Mouse (Mus musculus) gastrocnemius, adult 18-20 months (tissue): Measurements from ENCODE around the gene Cct8l1. TPM values are rescaled to one million over a fixed set of nuclear protein-coding genes. Genes with fewer than 3 reads are reported as not detected.
A peak's percentile ranks its signal among the peaks of the same experiment; 100 is the strongest.

Source experiments
- DNase-seq: peaks from one replicate; pipeline ENCODE4 v3.0.0; 2021; ENCODE audit warnings: low spot score
- total RNA-seq, 2 experiments: library from RNA; stranded (reverse); gene quantifications; 2 replicates each; pipeline ENCODE4 v1.2.3; 2021

Gene Cct8l1
- total RNA-seq, 2 experiments from 2014 or later, result 0.16 TPM; not detected in 1

GRCm38 (mm10) chr5:25529529-25530421 lies 13.9 kb downstream of the Cct8l1 start:
- DNase-seq, result peak; percentile 100

- no peak for DNase-seq
Observed at GRCm38 (mm10) chr5:25530629-25531028, 14.8 kb downstream of the Cct8l1 start.

DNA sequence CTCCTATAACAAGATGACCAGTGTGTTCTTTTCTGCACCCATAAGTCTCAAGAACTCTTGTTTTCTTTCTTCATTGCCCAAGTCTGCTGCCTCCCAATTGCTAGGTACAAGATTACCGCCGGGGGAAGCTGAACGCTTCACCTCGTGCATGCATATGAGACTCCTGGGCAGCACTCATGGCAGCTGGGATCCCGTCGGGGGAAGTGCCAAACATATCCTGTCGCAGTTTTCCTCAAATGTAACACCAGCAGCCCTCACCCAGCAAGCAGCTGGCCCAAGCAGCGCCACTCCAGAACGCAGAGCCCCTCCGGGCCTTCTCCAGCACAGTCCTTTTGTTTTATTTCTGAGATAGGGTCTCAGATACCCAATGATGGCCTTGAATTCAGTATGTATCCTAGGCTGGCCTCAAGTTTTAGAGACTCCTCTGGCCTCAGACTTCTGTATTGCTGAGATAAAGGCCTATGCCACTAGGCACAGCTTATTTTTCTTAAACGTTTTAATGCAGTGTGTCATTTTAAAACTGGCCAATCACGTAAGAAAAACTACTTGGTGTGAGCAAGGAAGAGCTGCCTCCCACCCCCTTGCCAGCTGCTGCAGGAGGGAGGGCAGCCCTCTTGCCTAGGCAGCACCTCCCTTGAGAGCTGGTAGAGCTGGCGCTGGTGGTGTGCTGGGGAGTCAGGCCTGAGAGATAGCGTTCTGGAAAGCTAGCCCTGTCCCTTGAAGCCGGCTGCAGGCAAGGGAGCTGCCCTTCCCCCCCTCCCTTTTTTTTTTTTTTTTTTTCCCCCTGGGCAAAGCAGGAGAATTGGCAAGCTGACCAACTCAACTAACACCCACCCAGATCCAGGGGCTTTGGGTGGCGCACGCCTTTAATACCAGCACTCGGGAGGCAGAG lies 16.6 kb downstream of the Cct8l1 start:
- DNase-seq, result no peak

DNA sequence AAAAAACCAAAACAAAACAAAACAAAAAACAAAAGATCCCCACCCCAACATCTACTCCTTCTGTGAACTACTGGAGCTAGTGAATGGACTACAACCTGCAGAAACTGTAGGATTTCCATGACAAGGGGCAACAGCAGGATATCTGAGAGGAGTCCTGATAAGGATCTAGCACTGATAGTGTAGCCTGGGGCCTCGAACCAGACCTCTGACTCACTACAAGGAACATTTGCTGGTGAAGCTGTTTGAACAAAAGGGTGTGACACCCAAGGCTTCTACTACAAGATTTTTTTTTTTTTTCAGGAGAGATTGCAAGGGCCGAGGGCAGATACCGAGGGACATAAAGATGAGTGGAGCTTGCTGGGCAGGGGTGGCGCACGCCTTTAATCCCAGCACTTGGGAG lies 17.4 kb downstream of the Cct8l1 start:
- no peak for DNase-seq

DNA sequence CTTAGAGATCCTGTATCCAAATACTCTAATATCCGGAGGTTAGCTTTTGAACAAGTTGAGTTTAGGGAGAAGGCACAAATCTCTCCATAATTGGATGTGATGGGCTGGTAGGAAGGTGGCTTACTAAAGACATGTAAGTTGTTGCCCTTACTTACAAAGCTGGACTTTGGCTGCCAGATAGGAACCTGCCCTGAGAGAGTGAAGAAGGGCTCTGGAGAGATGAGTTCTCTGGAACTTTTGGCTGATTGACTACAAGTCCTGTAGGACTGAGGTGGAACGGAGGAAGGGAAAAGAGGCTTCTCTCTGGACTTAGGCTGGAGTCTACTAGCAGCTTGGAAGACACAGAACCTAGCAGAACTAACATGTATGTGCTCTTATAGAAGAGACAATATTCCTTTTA lies 19.7 kb downstream of the Cct8l1 start:
- no peak for DNase-seq

- DNase-seq, result no peak
Observed at GRCm38 (mm10) chr5:25536451-25536850, 20.6 kb downstream of the Cct8l1 start.

DNA sequence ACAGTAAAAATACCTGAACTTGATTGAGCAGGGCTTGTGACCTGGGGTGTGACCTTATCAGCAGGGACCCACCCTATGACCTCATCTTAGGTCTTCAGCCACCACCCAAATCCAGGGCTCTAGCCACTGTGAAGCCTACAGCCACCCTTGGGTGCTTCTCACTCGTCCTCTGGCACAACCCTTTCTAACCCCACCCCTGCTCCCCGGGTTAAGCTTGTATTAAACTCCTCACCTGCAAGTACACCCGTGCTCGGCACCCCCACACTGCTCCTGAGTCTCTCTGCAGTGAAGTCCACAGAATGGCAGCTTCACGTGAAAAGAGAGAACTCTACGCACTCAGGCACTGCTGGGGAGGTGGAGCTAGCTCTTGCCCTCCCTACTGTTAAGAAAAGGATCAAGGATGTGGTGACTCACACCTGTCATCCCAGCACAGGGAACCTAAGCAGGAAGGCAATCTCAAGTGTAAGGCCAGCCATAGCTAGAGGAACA lies 21.1 kb downstream of the Cct8l1 start:
- no peak for DNase-seq

GRCm38 (mm10) chr5:25540412-25540811 lies 24.5 kb downstream of the Cct8l1 start:
- DNase-seq, result no peak

DNA sequence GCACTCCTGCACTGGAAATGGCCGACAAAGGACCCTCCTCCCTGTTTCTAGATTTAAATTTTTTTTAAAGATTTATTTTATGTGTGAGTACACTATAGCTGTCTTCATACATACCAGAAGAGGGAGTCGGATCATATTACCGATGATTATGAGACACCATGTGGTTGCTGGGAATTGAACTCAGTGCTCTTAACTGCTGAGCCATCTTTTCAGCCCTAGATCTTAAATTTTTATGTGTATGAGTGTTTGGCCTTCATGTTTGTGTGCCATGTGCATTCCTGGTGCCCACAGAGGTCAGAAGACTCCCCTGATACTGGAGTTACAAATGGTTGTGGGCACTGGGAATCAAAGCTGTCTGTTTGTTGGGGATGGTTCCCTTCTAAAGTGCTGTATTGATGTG lies 25.1 kb downstream of the Cct8l1 start:
- no peak for DNase-seq

DNA sequence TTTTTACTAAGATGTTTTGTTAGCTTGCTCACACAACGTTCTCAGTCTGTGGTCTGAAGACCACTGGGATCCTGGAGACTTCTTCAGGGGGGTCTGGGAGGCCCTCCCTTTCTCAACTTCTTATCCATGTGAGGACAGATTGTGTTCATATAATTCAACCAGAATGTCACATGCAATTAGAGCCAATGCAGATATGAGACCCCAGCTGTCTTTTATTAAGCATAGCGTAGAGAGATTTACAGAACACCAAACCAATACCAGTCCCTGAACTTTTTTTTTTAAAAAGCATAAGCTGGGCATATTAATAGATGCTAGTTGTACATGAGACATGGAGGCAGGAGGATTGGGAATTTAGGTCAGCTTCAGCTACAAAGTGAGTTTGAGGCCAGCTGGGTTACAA lies 25.8 kb downstream of the Cct8l1 start:
- no peak for DNase-seq

- peak; percentile 80 for DNase-seq
Observed at GRCm38 (mm10) chr5:25544061-25544460, 28.2 kb downstream of the Cct8l1 start.

GRCm38 (mm10) chr5:25544566-25544965 lies 28.7 kb downstream of the Cct8l1 start:
- DNase-seq, result peak; percentile 40

DNA sequence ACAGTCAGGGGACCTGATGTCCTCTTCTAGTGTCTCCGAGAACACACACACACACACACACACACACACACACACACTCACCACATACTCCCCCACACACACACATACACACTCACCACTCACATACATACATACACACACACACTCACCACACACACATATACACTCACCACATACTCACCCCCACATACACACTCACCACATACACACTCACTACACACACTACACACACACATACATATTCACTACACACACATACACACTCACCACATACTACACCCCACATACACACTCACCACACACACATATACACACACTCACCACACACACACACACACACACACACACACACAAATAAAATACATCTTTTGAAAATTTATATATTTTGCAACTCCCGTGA lies 31.0 kb downstream of the Cct8l1 start:
- no peak for DNase-seq

- DNase-seq, result no peak
Observed at GRCm38 (mm10) chr5:25550912-25551311, 35.0 kb downstream of the Cct8l1 start.

- no peak for DNase-seq
Observed at GRCm38 (mm10) chr5:25554210-25554609, 38.3 kb downstream of the Cct8l1 start.

GRCm38 (mm10) chr5:25554689-25555088 lies 38.8 kb downstream of the Cct8l1 start:
- no peak for DNase-seq

DNA sequence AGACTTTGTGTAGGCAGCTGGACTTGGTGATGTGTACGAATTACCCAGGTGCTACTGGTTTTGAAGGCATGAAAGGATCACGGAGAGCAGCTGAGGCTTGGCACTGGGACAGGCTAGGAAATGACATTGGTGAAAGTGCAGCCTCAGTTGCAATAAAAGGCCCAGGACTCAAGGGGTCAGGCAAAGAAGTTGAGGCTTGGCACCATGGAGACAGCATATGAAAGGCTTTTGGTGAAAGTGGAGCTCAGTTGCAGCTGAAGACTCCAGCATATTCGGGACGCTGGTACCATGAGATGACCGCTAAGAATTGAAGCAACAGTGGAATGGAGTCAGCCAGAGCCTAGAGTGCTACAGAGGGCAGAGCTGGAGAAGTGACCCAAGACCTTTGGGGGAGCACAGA lies 39.8 kb downstream of the Cct8l1 start:
- no peak for DNase-seq

DNA sequence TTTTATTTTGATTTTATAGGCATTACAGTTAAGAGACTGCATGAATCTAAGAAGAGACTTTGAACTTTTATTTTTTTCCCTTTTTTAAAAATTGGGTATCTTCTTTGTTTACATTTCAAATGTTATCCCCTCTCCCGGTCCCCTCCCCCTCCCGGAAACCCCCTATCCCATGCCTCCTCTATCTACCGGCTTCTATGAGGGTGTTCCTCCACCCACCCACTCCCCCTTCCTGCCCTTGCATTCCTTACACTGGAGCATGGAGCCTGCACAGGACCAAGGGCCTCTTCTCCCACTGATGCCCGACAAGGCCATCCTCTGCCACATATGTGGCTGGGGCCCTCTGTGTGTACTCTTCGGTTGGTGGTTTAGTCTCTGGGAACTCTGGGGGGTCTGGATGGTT lies 40.5 kb downstream of the Cct8l1 start:
- DNase-seq, result no peak
